Mouse (Mus musculus) hindbrain, postnatal 0 days (tissue): ENCODE measurements around the gene Slc38a10. TPM values are rescaled to one million over a fixed set of nuclear protein-coding genes. Genes with fewer than 3 reads are reported as not detected.

Experiments
- ATAC-seq: fragments of 200-750 bp; cut with Nextera tagmentation; 2 replicates; pipeline ENCODE4 v1.8.0; 2017; ENCODE audit warnings: mild to moderate bottlenecking, moderate TSS enrichment, moderate library complexity
- DNase-seq: peaks from one replicate; pipeline ENCODE4 v3.0.0-alpha.2; 2015; ENCODE audit warnings: low spot score
- H3K27ac ChIP-seq: fragments of 300-500 bp; sonication (generic); 2 replicates; pipeline ENCODE4 v1.5.1; 2014; ENCODE audit warnings: mild to moderate bottlenecking
- H3K27me3 ChIP-seq: fragments of 300-500 bp; sonication (generic); 2 replicates; pipeline ENCODE4 v1.6.1; 2014; ENCODE audit warnings: low read length, mixed read lengths; ENCODE audit not compliant: insufficient read depth
- H3K36me3 ChIP-seq: fragments of 300-500 bp; sonication (generic); 2 replicates; pipeline ENCODE4 v1.6.1; 2014; ENCODE audit warnings: low read length, mixed read lengths; ENCODE audit not compliant: insufficient read depth
- H3K4me1 ChIP-seq: fragments of 300-500 bp; sonication (generic); 2 replicates; pipeline ENCODE4 v1.6.1; 2014; ENCODE audit warnings: antibody characterized with exemption, low read length, mixed read lengths; ENCODE audit not compliant: insufficient read depth
- H3K4me2 ChIP-seq: fragments of 300-500 bp; sonication (generic); 2 replicates; pipeline ENCODE4 v1.6.1; 2014; ENCODE audit warnings: low read depth, mild to moderate bottlenecking, low read length, moderate library complexity, mixed read lengths
- H3K4me3 ChIP-seq: fragments of 300-500 bp; sonication (generic); 2 replicates; pipeline ENCODE4 v1.5.1; 2014; ENCODE audit warnings: low read length
- H3K9ac ChIP-seq: fragments of 300-500 bp; sonication (generic); replicated peaks from 2 replicates; pipeline ENCODE4 v1.6.1; 2014; ENCODE audit warnings: mild to moderate bottlenecking, low read length, moderate library complexity, mixed read lengths
- H3K9me3 ChIP-seq: fragments of 300-500 bp; sonication (generic); 2 replicates; pipeline ENCODE4 v1.6.1; 2016; ENCODE audit warnings: low read length, mixed read lengths
- CTCF ChIP-seq: IDR thresholded peaks from 2 replicates; pipeline ENCODE4 v1.5.1; 2016; ENCODE audit warnings: antibody characterized with exemption, control low read depth, low read depth
- WGBS: fragments of 180-500 bp; shearing (Covaris S2); extraction: QIAGEN DNeasy Blood & Tissue Kit; methylation state at CpG from one replicate; pipeline ENCODE4 v1.1.7; 2014; 5-methylcytosine and 5-hydroxymethylcytosine counted together
- polyA plus RNA-seq: library from polyadenylated mRNA; unstranded; fragments of >200 nt; fragmentation: Nextera tagmentation; extraction: Ambion mirVana; gene quantifications from 2 replicates; pipeline ENCODE4 v1.2.1, GENCODE M21; 2015
- total RNA-seq: library from RNA; depleted of rRNA; stranded (reverse); fragments of >200 nt; gene quantifications from 2 replicates; pipeline ENCODE4 v1.2.3, GENCODE M21; 2014

The Slc38a10 gene
- total and polyA plus RNA-seq, 2 experiments from 2014 or later = 101 to 178 TPM

DNA sequence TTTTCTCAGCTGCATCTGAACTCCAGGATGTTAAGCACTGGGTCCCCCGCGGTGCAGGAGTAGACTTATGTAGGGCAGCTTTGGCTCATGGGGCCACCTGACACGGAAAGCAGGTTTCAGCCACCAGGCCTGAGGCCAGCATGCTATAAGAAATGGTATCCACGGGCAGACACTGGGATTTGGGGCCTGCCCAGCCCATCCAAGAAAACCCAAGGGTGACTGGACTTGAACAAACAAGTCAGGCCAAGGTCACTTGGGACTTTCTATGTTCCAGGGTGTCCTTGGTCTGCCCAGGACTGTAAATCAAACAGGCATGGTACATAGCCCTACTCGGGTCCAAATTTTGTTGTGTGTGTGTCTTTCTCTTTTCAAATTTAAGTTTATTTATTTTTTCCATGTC is 15.9 kb upstream of the Slc38a10 start:
- TF ChIP-seq CTCF = no peak
- Histone ChIP-seq H3K27ac (no peak overlapping the region), H3K27me3 (no peaks in the 10 kb centered on the region), H3K4me3 (no peak overlapping the region), H3K9me3 (no peaks in the 10 kb centered on the region), H3K36me3 (no peaks in the 10 kb centered on the region), H3K4me1 (no peaks in the 10 kb centered on the region), H3K9ac (no peak overlapping the region), H3K4me2 (no peak overlapping the region)
- ATAC-seq (no peak), DNase-seq (no peak)
- WGBS = 53% methylated on average over 5 of the region's 5 CpGs

GRCm38 (mm10) chr11:120164471-120165261 is 13.5 kb upstream of the Slc38a10 start:
- no peaks in the 10 kb centered on the region for H3K36me3 ChIP-seq
- WGBS = 65% methylated on average over 17 of the region's 17 CpGs
- H3K4me3 ChIP-seq = no peak overlapping the region
- no peaks in the 10 kb centered on the region for H3K4me1 ChIP-seq
- H3K9me3 ChIP-seq = no peaks in the 10 kb centered on the region
- H3K4me2 ChIP-seq = no peak overlapping the region
- ATAC-seq (no peak), DNase-seq (no peak)
- no peak for TF ChIP-seq CTCF
- no peak overlapping the region for H3K27ac ChIP-seq
- no peak overlapping the region for H3K9ac ChIP-seq
- no peaks in the 10 kb centered on the region for H3K27me3 ChIP-seq

DNA sequence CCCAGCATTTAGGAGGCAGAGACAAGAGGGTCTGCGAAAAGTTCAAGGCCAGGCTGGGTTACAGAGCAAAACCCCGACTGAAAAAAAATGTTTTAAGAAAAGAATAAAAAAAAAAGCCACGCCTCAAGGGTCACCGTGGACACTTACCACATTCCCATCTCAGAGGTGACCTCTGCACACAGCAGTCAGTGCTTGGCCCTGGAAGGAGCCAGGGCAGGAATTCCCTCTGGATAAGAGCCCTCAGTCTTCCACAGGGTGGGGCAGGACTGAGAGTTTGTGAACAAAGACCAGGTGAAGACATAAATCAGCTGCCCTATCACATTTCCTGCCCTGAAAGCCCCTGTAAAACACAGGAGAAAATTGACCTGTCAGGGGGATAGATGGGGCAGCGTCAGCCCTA is 12.9 kb upstream of the Slc38a10 start:
- H3K9me3 ChIP-seq = no peaks in the 10 kb centered on the region
- no peak overlapping the region for H3K27ac ChIP-seq
- H3K9ac ChIP-seq = no peak overlapping the region
- no peak for TF ChIP-seq CTCF
- H3K4me1 ChIP-seq = no peaks in the 10 kb centered on the region
- DNase-seq (no peak), ATAC-seq (no peak)
- H3K27me3 ChIP-seq = no peaks in the 10 kb centered on the region
- WGBS = 79% methylated on average over 5 of the region's 5 CpGs
- no peak overlapping the region for H3K4me3 ChIP-seq
- H3K4me2 ChIP-seq = no peak overlapping the region
- H3K36me3 ChIP-seq = no peaks in the 10 kb centered on the region

GRCm38 (mm10) chr11:120163207-120163606 is 12.1 kb upstream of the Slc38a10 start:
- H3K27me3 ChIP-seq = no peaks in the 10 kb centered on the region
- H3K9me3 ChIP-seq = no peaks in the 10 kb centered on the region
- no peak overlapping the region for H3K27ac ChIP-seq
- no peak for DNase-seq
- H3K9ac ChIP-seq = no peak overlapping the region
- no peak overlapping the region for H3K4me2 ChIP-seq
- WGBS = 91% methylated on average over 3 of the region's 3 CpGs
- ATAC-seq = no peak
- no peaks in the 10 kb centered on the region for H3K4me1 ChIP-seq
- no peaks in the 10 kb centered on the region for H3K36me3 ChIP-seq
- TF ChIP-seq CTCF = peak; percentile 49
- no peak overlapping the region for H3K4me3 ChIP-seq

- Histone ChIP-seq H3K36me3 (no peaks in the 10 kb centered on the region), H3K9ac (no peak overlapping the region), H3K27me3 (no peaks in the 10 kb centered on the region), H3K9me3 (no peaks in the 10 kb centered on the region), H3K4me2 (no peak overlapping the region), H3K4me3 (no peak overlapping the region), H3K4me1 (no peaks in the 10 kb centered on the region), H3K27ac (no peak overlapping the region)
- no peak for ATAC-seq
- WGBS = 44% methylated on average over 4 of the region's 4 CpGs
- DNase-seq = no peak
- no peak for TF ChIP-seq CTCF
Measured at GRCm38 (mm10) chr11:120161245-120161644, 10.1 kb upstream of the Slc38a10 start.

GRCm38 (mm10) chr11:120160478-120160877 is 9.3 kb upstream of the Slc38a10 start:
- Histone ChIP-seq H3K27ac (no peak overlapping the region), H3K9ac (no peak overlapping the region), H3K4me1 (no peaks in the 10 kb centered on the region), H3K36me3 (no peaks in the 10 kb centered on the region), H3K4me3 (no peak overlapping the region), H3K9me3 (no peaks in the 10 kb centered on the region), H3K27me3 (no peaks in the 10 kb centered on the region), H3K4me2 (no peak overlapping the region)
- ATAC-seq = no peak
- WGBS = 75% methylated on average over 4 of the region's 4 CpGs
- peak; percentile 30 for DNase-seq
- TF ChIP-seq CTCF = peak; percentile 70

GRCm38 (mm10) chr11:120159653-120160052 is 8.5 kb upstream of the Slc38a10 start:
- Histone ChIP-seq H3K9me3 (no peaks in the 10 kb centered on the region), H3K27ac (no peak overlapping the region), H3K27me3 (no peaks in the 10 kb centered on the region), H3K9ac (no peak overlapping the region), H3K36me3 (no peaks in the 10 kb centered on the region), H3K4me3 (no peak overlapping the region), H3K4me2 (no peak overlapping the region), H3K4me1 (no peaks in the 10 kb centered on the region)
- ATAC-seq = no peak
- DNase-seq = no peak
- WGBS = 60% methylated on average over 5 of the region's 5 CpGs
- TF ChIP-seq CTCF = peak; percentile 31
